Mouse (Mus musculus) forebrain, postnatal 0 days (tissue): ENCODE data around the gene Lamb3. TPM values are rescaled to one million over a fixed set of nuclear protein-coding genes. Genes with fewer than 3 reads are reported as not detected.

ENCODE experiments used
- ATAC-seq: fragments of 200-750 bp; cut with Nextera tagmentation; 2 replicates; pipeline ENCODE4 v1.8.0; 2017; ENCODE audit warnings: mild to moderate bottlenecking, moderate library complexity
- DNase-seq: peaks from one replicate; pipeline ENCODE4 v3.0.0-alpha.2; 2015
- H3K27ac ChIP-seq: fragments of 300-500 bp; sonication (generic); 2 replicates; pipeline ENCODE4 v1.5.1; 2014; ENCODE audit warnings: low read depth, mild to moderate bottlenecking, antibody characterized with exemption, low read length, moderate library complexity, mixed read lengths
- H3K27me3 ChIP-seq: fragments of 300-500 bp; sonication (generic); 2 replicates; pipeline ENCODE4 v1.6.1; 2014; ENCODE audit warnings: mild to moderate bottlenecking, low read length, mixed read lengths; ENCODE audit not compliant: insufficient read depth
- H3K36me3 ChIP-seq: fragments of 300-500 bp; sonication (generic); 2 replicates; pipeline ENCODE4 v1.6.1; 2014; ENCODE audit warnings: mild to moderate bottlenecking, moderate library complexity; ENCODE audit not compliant: insufficient read depth
- H3K4me1 ChIP-seq: fragments of 300-500 bp; sonication (generic); 2 replicates; pipeline ENCODE4 v1.6.1; 2014; ENCODE audit warnings: antibody characterized with exemption; ENCODE audit not compliant: insufficient read depth
- H3K4me2 ChIP-seq: fragments of 300-500 bp; sonication (generic); 2 replicates; pipeline ENCODE4 v1.6.1; 2014; ENCODE audit warnings: low read depth, mild to moderate bottlenecking, moderate library complexity
- H3K4me3 ChIP-seq: fragments of 300-500 bp; sonication (generic); 2 replicates; pipeline ENCODE4 v1.5.1; 2014; ENCODE audit warnings: low read depth, low read length, mixed read lengths
- H3K9ac ChIP-seq: fragments of 300-500 bp; sonication (generic); 2 replicates; pipeline ENCODE4 v1.6.1; 2014; ENCODE audit warnings: mild to moderate bottlenecking
- H3K9me3 ChIP-seq: fragments of 300-500 bp; sonication (generic); 2 replicates; pipeline ENCODE4 v1.6.1; 2016; ENCODE audit warnings: low read length
- CTCF ChIP-seq: sonication (generic); IDR thresholded peaks from 2 replicates; pipeline ENCODE4 v1.5.1; 2016; ENCODE audit warnings: antibody characterized with exemption, control low read depth, low read depth
- WGBS: fragments of 180-500 bp; shearing (Covaris S2); extraction: QIAGEN DNeasy Blood & Tissue Kit; methylation state at CpG from one replicate; pipeline ENCODE4 v1.1.7; 2014; 5-methylcytosine and 5-hydroxymethylcytosine counted together
- polyA plus RNA-seq: library from polyadenylated mRNA; unstranded; fragments of >200 nt; fragmentation: Nextera tagmentation; extraction: Ambion mirVana; gene quantifications from 2 replicates; pipeline ENCODE4 v1.2.1, GENCODE M21; 2015
- total RNA-seq: library from RNA; depleted of rRNA; stranded (reverse); fragments of >200 nt; gene quantifications from 2 replicates; pipeline ENCODE4 v1.2.3, GENCODE M21; 2014

The Lamb3 gene
- total and polyA plus RNA-seq, 2 experiments from 2014 or later, result 1.1 to 1.5 TPM

GRCm38 (mm10) chr1:193324224-193324623, 116.7 kb downstream of the Lamb3 start:
- Histone ChIP-seq H3K27ac (no peak overlapping the region), H3K4me1 (no peaks in the 10 kb centered on the region), H3K27me3 (no peaks in the 10 kb centered on the region), H3K9ac (no peak overlapping the region), H3K4me2 (no peak overlapping the region), H3K4me3 (no peak overlapping the region), H3K9me3 (no peaks in the 10 kb centered on the region), H3K36me3 (no peaks in the 10 kb centered on the region)
- TF ChIP-seq CTCF, result peak; percentile 70
- ATAC-seq (no peak), DNase-seq (no peak)
- 45% methylated on average over 2 of the region's 2 CpGs for WGBS

DNA sequence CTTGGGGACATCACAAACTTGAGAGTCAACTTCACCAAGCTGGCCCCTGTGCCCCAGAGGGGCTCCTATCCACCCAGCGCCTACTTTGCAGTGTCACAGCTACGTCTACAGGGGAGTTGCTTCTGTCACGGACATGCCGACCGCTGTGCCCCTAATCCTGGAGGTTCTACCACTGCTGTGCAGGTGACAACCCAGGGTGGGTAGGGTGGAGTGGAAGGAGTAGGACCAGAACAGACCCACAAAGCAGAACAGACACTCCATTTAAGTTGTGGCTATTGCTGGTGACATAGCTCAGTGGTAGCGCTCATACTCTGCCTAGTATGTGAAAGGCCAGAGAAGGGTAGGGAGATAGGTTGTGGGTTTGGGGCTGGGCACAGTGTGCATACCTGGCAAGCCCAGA, 118.4 kb downstream of the Lamb3 start:
- Histone ChIP-seq H3K4me3 (no peak overlapping the region), H3K27ac (no peak overlapping the region), H3K9me3 (no peaks in the 10 kb centered on the region), H3K27me3 (no peaks in the 10 kb centered on the region), H3K9ac (no peak overlapping the region), H3K36me3 (no peaks in the 10 kb centered on the region), H3K4me2 (no peak overlapping the region), H3K4me1 (no peaks in the 10 kb centered on the region)
- no peak for DNase-seq
- no peak for TF ChIP-seq CTCF
- ATAC-seq, result no peak
- 93% methylated on average over 6 of the region's 6 CpGs for WGBS

GRCm38 (mm10) chr1:193326456-193327145, 119.1 kb downstream of the Lamb3 start:
- H3K9me3 ChIP-seq, result no peaks in the 10 kb centered on the region
- H3K27me3 ChIP-seq, result no peaks in the 10 kb centered on the region
- DNase-seq (no peak), ATAC-seq (no peak)
- no peaks in the 10 kb centered on the region for H3K36me3 ChIP-seq
- peak; percentile 29; the same call in 1 of the 2 replicates for TF ChIP-seq CTCF
- no peak overlapping the region for H3K27ac ChIP-seq
- H3K9ac ChIP-seq, result no peak overlapping the region
- no peak overlapping the region for H3K4me3 ChIP-seq
- WGBS, result 75% methylated on average over 7 of the region's 7 CpGs
- no peak overlapping the region for H3K4me2 ChIP-seq
- no peaks in the 10 kb centered on the region for H3K4me1 ChIP-seq

GRCm38 (mm10) chr1:193327216-193327615, 119.7 kb downstream of the Lamb3 start:
- no peak overlapping the region for H3K27ac ChIP-seq
- no peak for TF ChIP-seq CTCF
- no peaks in the 10 kb centered on the region for H3K36me3 ChIP-seq
- no peak for DNase-seq
- no peak overlapping the region for H3K4me3 ChIP-seq
- no peaks in the 10 kb centered on the region for H3K9me3 ChIP-seq
- 45% methylated on average over 1 of the region's 1 CpGs for WGBS
- H3K4me1 ChIP-seq, result no peaks in the 10 kb centered on the region
- H3K27me3 ChIP-seq, result no peaks in the 10 kb centered on the region
- no peak overlapping the region for H3K4me2 ChIP-seq
- H3K9ac ChIP-seq, result no peak overlapping the region
- peak; percentile 53; the same call in 1 of the 2 replicates for ATAC-seq

- Histone ChIP-seq H3K27me3 (no peaks in the 10 kb centered on the region), H3K36me3 (no peaks in the 10 kb centered on the region), H3K27ac (no peak overlapping the region), H3K9me3 (no peaks in the 10 kb centered on the region), H3K4me1 (no peaks in the 10 kb centered on the region), H3K4me2 (no peak overlapping the region), H3K4me3 (no peak overlapping the region), H3K9ac (no peak overlapping the region)
- 75% methylated on average over 5 of the region's 5 CpGs for WGBS
- no peak for DNase-seq
- ATAC-seq, result no peak
- TF ChIP-seq CTCF, result no peak
Observed at GRCm38 (mm10) chr1:193327686-193328085, 120.2 kb downstream of the Lamb3 start.

DNA sequence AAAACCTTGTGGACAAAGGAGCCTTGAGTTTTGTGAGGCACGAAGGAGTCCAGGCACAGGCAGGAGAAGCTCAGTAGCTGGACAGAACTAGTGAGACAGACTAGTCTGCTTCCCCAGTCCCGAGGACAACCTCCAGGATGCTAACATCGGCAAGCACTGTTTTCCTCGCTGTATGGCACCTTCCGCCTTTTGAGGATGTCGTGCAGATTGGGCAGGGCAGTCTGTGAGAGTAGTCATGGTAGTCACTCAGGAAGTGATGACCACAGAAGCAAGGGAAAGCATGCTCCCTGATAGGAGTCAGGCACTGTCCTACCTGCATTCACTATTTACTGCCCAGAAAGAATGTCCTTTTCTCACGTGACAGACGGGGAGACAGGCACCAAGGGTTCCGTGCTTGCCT, 122.1 kb downstream of the Lamb3 start:
- no peaks in the 10 kb centered on the region for H3K9me3 ChIP-seq
- DNase-seq (no peak), ATAC-seq (no peak)
- H3K4me1 ChIP-seq, result 0 out of 2 replicates have a peak, but pooled peaks cover 4% of the 10 kb centered on the region
- H3K4me2 ChIP-seq, result no peak overlapping the region
- H3K36me3 ChIP-seq, result no peaks in the 10 kb centered on the region
- TF ChIP-seq CTCF, result no peak
- no peak overlapping the region for H3K27ac ChIP-seq
- H3K27me3 ChIP-seq, result no peaks in the 10 kb centered on the region
- no peak overlapping the region for H3K9ac ChIP-seq
- H3K4me3 ChIP-seq, result no peak overlapping the region
- WGBS, result 71% methylated on average over 9 of the region's 9 CpGs

- Histone ChIP-seq H3K9me3 (no peaks in the 10 kb centered on the region), H3K27ac (no peak overlapping the region), H3K27me3 (no peaks in the 10 kb centered on the region), H3K4me1 (0 out of 2 replicates have a peak, but pooled peaks cover 4% of the 10 kb centered on the region), H3K4me2 (peak overlapping the region; percentile 4; the same call in 1 of the 2 replicates), H3K4me3 (no peak overlapping the region), H3K9ac (no peak overlapping the region), H3K36me3 (no peaks in the 10 kb centered on the region)
- 21% methylated on average over 10 of the region's 10 CpGs for WGBS
- DNase-seq (peak; percentile 90), ATAC-seq (peak; percentile 94)
- peak; percentile 95 for TF ChIP-seq CTCF
Observed at GRCm38 (mm10) chr1:193330172-193330571, 122.7 kb downstream of the Lamb3 start.
